Comparison of ENCODE assay signal across 8 mouse cellular contexts in the genomic region with DNA sequence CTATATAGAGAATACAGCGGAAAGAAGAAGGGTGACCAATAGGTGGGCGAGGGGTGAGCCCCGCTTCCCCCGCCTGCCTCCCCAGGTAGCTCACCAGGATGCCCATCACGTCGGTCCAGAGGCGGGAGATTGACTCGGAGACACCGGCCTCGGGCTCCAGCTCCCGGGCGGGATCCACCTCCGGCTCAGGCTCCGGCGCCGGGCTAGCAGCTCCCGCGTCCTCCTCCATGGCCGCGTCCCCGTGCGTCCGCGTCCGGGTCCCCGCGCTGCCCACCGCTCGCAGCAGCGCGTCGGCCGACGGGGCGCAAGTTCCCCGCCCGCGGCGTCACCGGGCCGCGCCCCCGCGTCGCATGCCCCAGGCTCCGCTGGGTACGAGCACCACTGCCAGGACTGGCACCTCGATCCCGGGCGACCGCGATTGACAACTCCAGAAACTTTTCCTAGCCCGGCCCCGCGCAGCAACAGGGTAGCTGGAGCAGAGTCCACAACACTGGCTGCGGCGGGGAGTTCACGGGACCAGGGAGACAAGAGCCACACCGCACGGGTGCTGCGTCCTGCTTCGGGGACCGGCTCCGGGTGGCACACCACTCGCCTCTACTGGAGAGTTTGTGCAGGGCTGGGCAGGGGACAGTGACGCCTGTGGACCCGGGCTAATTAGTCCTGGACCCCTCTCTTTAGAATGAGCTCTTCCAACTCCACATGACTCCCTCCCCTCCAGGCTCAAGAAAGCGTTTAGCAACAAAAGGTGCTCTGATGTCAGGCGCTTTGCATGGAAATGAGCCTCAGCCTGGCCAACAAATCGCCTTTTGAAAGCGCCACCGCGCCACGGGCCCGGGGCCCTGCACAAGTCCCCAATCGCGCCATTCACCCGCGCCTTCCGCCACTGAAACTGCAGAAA. TPM values are rescaled to one million over a fixed set of nuclear protein-coding genes. Genes with fewer than 3 reads are reported as not detected.
DNase-seq lines count a peak whose midpoint lies in the region; ATAC-seq and TF ChIP-seq lines count a peak whose summit lies in the region.

A gene (minus strand): TSS at position 441 of the 898 bp plus-strand sequence.

- peaks cover 54% of the 10 kb centered on the region for H3K4me1 ChIP-seq in hindbrain, embryonic 10.5 days (replicated peaks)
- peaks cover 24% of the 10 kb centered on the region for H3K4me1 ChIP-seq in lung, embryonic 15.5 days
- H3K4me1 ChIP-seq in thymus, adult 2 months (replicated peaks; ENCODE audit: control insufficient read depth, insufficient read depth, low read length) = 0 out of 2 replicates have a peak, but pooled peaks cover 2% of the 10 kb centered on the region

- H3K4me2 ChIP-seq in lung, embryonic 15.5 days = peak within 1 kb of the TSS; percentile 74

- TF ChIP-seq CTCF in thymus, adult 2 months (IDR thresholded peaks at IDR 0.05; ENCODE audit: borderline replicate concordance, control insufficient read depth, extremely low read depth, insufficient read depth, low read length, poor library complexity) = no peak

- H3K27ac ChIP-seq in hindbrain, embryonic 10.5 days = peak within 1 kb of the TSS; percentile 99
- H3K27ac ChIP-seq in lung, embryonic 15.5 days = peak within 1 kb of the TSS; percentile 99
- no peak within 1 kb of the TSS; the same call in 1 of the 2 replicates for H3K27ac ChIP-seq in thymus, adult 2 months (ENCODE audit: control insufficient read depth, insufficient read depth, low read length)

- H3K36me3 ChIP-seq in hindbrain, embryonic 10.5 days = peaks cover 4% of the 10 kb centered on the region; the same call in 1 of the 2 replicates
- no peaks in the 10 kb centered on the region for H3K36me3 ChIP-seq in lung, embryonic 15.5 days
- no peaks in the 10 kb centered on the region for H3K36me3 ChIP-seq in thymus, adult 2 months (ENCODE audit: control insufficient read depth, insufficient read depth, low read length)

- peaks cover 12% of the 10 kb centered on the region; the same call in 1 of the 2 replicates for H3K27me3 ChIP-seq in hindbrain, embryonic 10.5 days (ENCODE audit: insufficient read depth, poor library complexity, severe bottlenecking)
- H3K27me3 ChIP-seq in lung, embryonic 15.5 days = no peaks in the 10 kb centered on the region
- H3K27me3 ChIP-seq in thymus, adult 2 months (ENCODE audit: control insufficient read depth, insufficient read depth, low read length) = peaks cover 10% of the 10 kb centered on the region; the same call in 1 of the 2 replicates

- under 1% methylated on average over 80 of the region's 80 CpGs for WGBS in hindbrain, embryonic 10.5 days
- WGBS in lung, embryonic 15.5 days = under 1% methylated on average over 80 of the region's 80 CpGs
- under 1% methylated on average over 80 of the region's 80 CpGs for WGBS in thymus, adult 2 months

- no peak for TF ChIP-seq POLR2A in thymus, adult 2 months (IDR thresholded peaks at IDR 0.05; ENCODE audit: control insufficient read depth, extremely low read depth, insufficient read depth, low read length, poor library complexity)

- peak; percentile 91 for ATAC-seq in lung, embryonic 15.5 days (ENCODE audit: borderline replicate concordance, extremely low read depth, low FRiP score, low TSS enrichment)

- peak; percentile 96 for DNase-seq in Muller cell, postnatal 12 days (ENCODE audit: inconsistent ontology term)
- peak; percentile 26 for DNase-seq in cerebellum, adult 9-10 months
- peak; percentile 66 to 76 for DNase-seq in frontal cortex, postnatal 10 days (ENCODE audit: low spot score in 2 of 2)
- peak; percentile 91 for DNase-seq in hindbrain, embryonic 10.5 days (ENCODE audit: low spot score)
- DNase-seq in layer of hippocampus, adult 9-11 months = peak; percentile 75
- peak; percentile 80 for DNase-seq in ovary, adult 18-20 months (ENCODE audit: low spot score)
- DNase-seq in thymus, adult 2 months = peak; percentile 5

- H3K4me3 ChIP-seq in hindbrain, embryonic 10.5 days = peak within 1 kb of the TSS; percentile 80
- peak within 1 kb of the TSS; percentile 86 for H3K4me3 ChIP-seq in lung, embryonic 15.5 days
- H3K4me3 ChIP-seq in thymus, adult 2 months (ENCODE audit: control insufficient read depth, insufficient read depth, low read length) = peak within 1 kb of the TSS; percentile 36

- no peaks in the 10 kb centered on the region for H3K9me3 ChIP-seq in hindbrain, embryonic 10.5 days
- no peaks in the 10 kb centered on the region for H3K9me3 ChIP-seq in lung, embryonic 15.5 days

- peak within 1 kb of the TSS; percentile 79 for H3K9ac ChIP-seq in lung, embryonic 15.5 days

RNA-seq across cellular contexts. Expression of the gene that starts here (rescaled TPM):
- 3.5 and 3.9 TPM in 2 replicates for polyA plus RNA-seq in hindbrain, embryonic 10.5 days (2016; fragmentation: Nextera tagmentation; extraction: Ambion mirVana)
- 4.8 and 6.1 TPM in 2 replicates for polyA plus RNA-seq in lung, embryonic 15.5 days (2015; fragmentation: Nextera tagmentation; extraction: Ambion mirVana)
- polyA plus RNA-seq in thymus, adult 2 months (2012; rRNA removed) = 3.9 and 4.8 TPM in 2 replicates

Comparison
In these comparisons a context has a peak if more than half of its experiments do, and no peak if none do; other contexts are left out.
1. DNase-seq: peak in every context shown above with its lines; median percentile 96 in Muller cell, postnatal 12 days; 91 in hindbrain, embryonic 10.5 days; 80 in ovary, adult 18-20 months; 75 in layer of hippocampus, adult 9-11 months; 71 in frontal cortex, postnatal 10 days; 26 in cerebellum, adult 9-10 months; 5 in thymus, adult 2 months.
2. H3K4me3 ChIP-seq: peak in every context shown above with its lines; median percentile 86 in lung, embryonic 15.5 days; 80 in hindbrain, embryonic 10.5 days; 36 in thymus, adult 2 months.